Mouse (Mus musculus) embryonic facial prominence, embryonic 11.5 days (tissue): ENCODE measurements around the gene Lipc. TPM values are rescaled to one million over a fixed set of nuclear protein-coding genes. Genes with fewer than 3 reads are reported as not detected.

Experiments used
- ATAC-seq: fragments of 200-750 bp; cut with Nextera tagmentation; replicated peaks from 2 replicates; pipeline ENCODE4 v1.8.0; 2017; ENCODE audit warnings: low read depth; ENCODE audit not compliant: insufficient number of reproducible peaks, low FRiP score, low TSS enrichment
- DNase-seq: peaks from one replicate; pipeline ENCODE4 v3.0.0-alpha.2; 2015; ENCODE audit warnings: low spot score
- H3K27ac ChIP-seq: fragments of 300-500 bp; sonication (generic); replicated peaks from 2 replicates; pipeline ENCODE4 v1.5.1; 2014; ENCODE audit warnings: mild to moderate bottlenecking, low read depth, low read length, control low read depth
- H3K27me3 ChIP-seq: fragments of 300-500 bp; sonication (generic); 2 replicates; pipeline ENCODE4 v1.6.1; 2014; ENCODE audit warnings: mild to moderate bottlenecking, low read length, moderate library complexity, mixed read lengths; ENCODE audit not compliant: control insufficient read depth, insufficient read depth
- H3K36me3 ChIP-seq: fragments of 300-500 bp; sonication (generic); replicated peaks from 2 replicates; pipeline ENCODE4 v1.6.1; 2014; ENCODE audit warnings: low read depth, mild to moderate bottlenecking, low read length, moderate library complexity, mixed read lengths; ENCODE audit not compliant: control insufficient read depth, insufficient read depth
- H3K4me1 ChIP-seq: fragments of 300-500 bp; sonication (generic); 2 replicates; pipeline ENCODE4 v1.6.1; 2014; ENCODE audit warnings: low read length, mixed read lengths; ENCODE audit not compliant: control insufficient read depth, insufficient read depth
- H3K4me2 ChIP-seq: fragments of 300-500 bp; sonication (generic); 2 replicates; pipeline ENCODE4 v1.6.1; 2014; ENCODE audit warnings: low read depth, mild to moderate bottlenecking, control low read depth, low read length, moderate library complexity
- H3K4me3 ChIP-seq: fragments of 300-500 bp; sonication (generic); 2 replicates; pipeline ENCODE4 v1.5.1; 2014; ENCODE audit warnings: low read depth, low read length, control low read depth
- H3K9ac ChIP-seq: fragments of 300-500 bp; sonication (generic); replicated peaks from 2 replicates; pipeline ENCODE4 v1.6.1; 2014; ENCODE audit warnings: mild to moderate bottlenecking, control low read depth, low read length
- H3K9me3 ChIP-seq: fragments of 300-500 bp; sonication (generic); replicated peaks from 2 replicates; pipeline ENCODE4 v1.6.1; 2016; ENCODE audit warnings: mild to moderate bottlenecking, low read length, inconsistent platforms, mixed read lengths; ENCODE audit not compliant: control insufficient read depth
- WGBS: fragments of 180-500 bp; shearing (Covaris S2); extraction: QIAGEN DNeasy Blood & Tissue Kit; methylation state at CpG from one replicate; pipeline ENCODE4 v1.1.7; 2014; 5-methylcytosine and 5-hydroxymethylcytosine counted together
- polyA plus RNA-seq: library from polyadenylated mRNA; unstranded; fragments of >200 nt; fragmentation: Nextera tagmentation; extraction: Ambion mirVana; gene quantifications from 2 replicates; pipeline ENCODE4 v1.2.1, GENCODE M21; 2014

Gene Lipc
- polyA plus RNA-seq, 1 experiment from 2014 or later: not detected

GRCm38 (mm10) chr9:70979641-70980040, 27.6 kb upstream of the Lipc start:
- Histone ChIP-seq H3K27ac (no peak overlapping the region), H3K36me3 (no peaks in the 10 kb centered on the region), H3K27me3 (no peaks in the 10 kb centered on the region), H3K9me3 (no peaks in the 10 kb centered on the region), H3K9ac (no peak overlapping the region), H3K4me3 (no peak overlapping the region), H3K4me1 (no peaks in the 10 kb centered on the region), H3K4me2 (no peak overlapping the region)
- no peak for ATAC-seq
- 83% methylated on average over 2 of the region's 2 CpGs for WGBS
- no peak for DNase-seq

- H3K4me3 ChIP-seq: no peak overlapping the region
These were observed 27.1 kb upstream of the Lipc start for GRCm38 (mm10) chr9:70979171-70979570.

GRCm38 (mm10) chr9:70977392-70977791, 25.4 kb upstream of the Lipc start:
- Histone ChIP-seq H3K36me3 (no peaks in the 10 kb centered on the region), H3K4me1 (no peaks in the 10 kb centered on the region), H3K4me3 (no peak overlapping the region), H3K9ac (no peak overlapping the region), H3K4me2 (no peak overlapping the region), H3K9me3 (no peaks in the 10 kb centered on the region), H3K27me3 (no peaks in the 10 kb centered on the region), H3K27ac (no peak overlapping the region)
- peak; percentile 17 for DNase-seq
- 61% methylated on average over 1 of the region's 1 CpGs for WGBS
- no peak for ATAC-seq

More at GRCm38 (mm10) chr9:70979171-70979570, 27.1 kb upstream of the Lipc start:
- ATAC-seq: no peak
- Histone ChIP-seq H3K27ac (no peak overlapping the region), H3K9ac (no peak overlapping the region), H3K9me3 (no peaks in the 10 kb centered on the region), H3K4me2 (no peak overlapping the region), H3K27me3 (no peaks in the 10 kb centered on the region), H3K4me1 (no peaks in the 10 kb centered on the region), H3K36me3 (no peaks in the 10 kb centered on the region)
- no peak for DNase-seq
- whole genome bisulfite sequencing: 86% methylated on average over 5 of the region's 5 CpGs

- no peak overlapping the region for H3K4me3 ChIP-seq
- ATAC-seq: no peak
- no peaks in the 10 kb centered on the region for H3K36me3 ChIP-seq
- no peaks in the 10 kb centered on the region for H3K4me1 ChIP-seq
- WGBS: 91% methylated on average over 2 of the region's 2 CpGs
- H3K4me2 ChIP-seq: no peak overlapping the region
- DNase-seq: no peak
- H3K27ac ChIP-seq: no peak overlapping the region
- no peaks in the 10 kb centered on the region for H3K9me3 ChIP-seq
- no peak overlapping the region for H3K9ac ChIP-seq
- no peaks in the 10 kb centered on the region for H3K27me3 ChIP-seq
These were observed 23.9 kb upstream of the Lipc start for GRCm38 (mm10) chr9:70975921-70976320.

GRCm38 (mm10) chr9:70973286-70973685, 21.3 kb upstream of the Lipc start:
- H3K4me3 ChIP-seq: no peak overlapping the region
- H3K4me2 ChIP-seq: no peak overlapping the region
- no peaks in the 10 kb centered on the region for H3K4me1 ChIP-seq
- H3K27ac ChIP-seq: no peak overlapping the region
- H3K36me3 ChIP-seq: no peaks in the 10 kb centered on the region
- H3K9ac ChIP-seq: no peak overlapping the region
- no peak for DNase-seq
- no peaks in the 10 kb centered on the region for H3K27me3 ChIP-seq
- no peak for ATAC-seq
- H3K9me3 ChIP-seq: no peaks in the 10 kb centered on the region

GRCm38 (mm10) chr9:70969244-70969643, 17.2 kb upstream of the Lipc start:
- Histone ChIP-seq H3K27me3 (no peaks in the 10 kb centered on the region), H3K27ac (no peak overlapping the region), H3K9me3 (no peaks in the 10 kb centered on the region), H3K4me3 (no peak overlapping the region), H3K4me1 (no peaks in the 10 kb centered on the region), H3K9ac (no peak overlapping the region), H3K4me2 (no peak overlapping the region), H3K36me3 (no peaks in the 10 kb centered on the region)
- 75% methylated on average over 3 of the region's 3 CpGs for WGBS
- no peak for DNase-seq
- no peak for ATAC-seq

GRCm38 (mm10) chr9:70965999-70966994, 14.3 kb upstream of the Lipc start:
- no peak overlapping the region for H3K4me3 ChIP-seq
- no peaks in the 10 kb centered on the region for H3K36me3 ChIP-seq
- no peak overlapping the region for H3K27ac ChIP-seq
- DNase-seq: no peak
- no peak overlapping the region for H3K9ac ChIP-seq
- no peak overlapping the region for H3K4me2 ChIP-seq
- H3K4me1 ChIP-seq: no peaks in the 10 kb centered on the region
- H3K9me3 ChIP-seq: no peaks in the 10 kb centered on the region
- H3K27me3 ChIP-seq: no peaks in the 10 kb centered on the region
- 80% methylated on average over 17 of the region's 17 CpGs for WGBS
- no peak for ATAC-seq

- H3K4me3 ChIP-seq: no peak overlapping the region
- H3K4me2 ChIP-seq: no peak overlapping the region
- no peak for ATAC-seq
- H3K4me1 ChIP-seq: no peaks in the 10 kb centered on the region
- no peak overlapping the region for H3K9ac ChIP-seq
- no peaks in the 10 kb centered on the region for H3K36me3 ChIP-seq
- no peaks in the 10 kb centered on the region for H3K9me3 ChIP-seq
- DNase-seq: no peak
- no peak overlapping the region for H3K27ac ChIP-seq
- 91% methylated on average over 2 of the region's 2 CpGs for WGBS
- H3K27me3 ChIP-seq: no peaks in the 10 kb centered on the region
These were observed 13.4 kb upstream of the Lipc start for GRCm38 (mm10) chr9:70965422-70965821.
